Mouse (Mus musculus) limb, embryonic 15.5 days (tissue): Measurements from ENCODE around the gene Padi4. TPM values are rescaled to one million over a fixed set of nuclear protein-coding genes. Genes with fewer than 3 reads are reported as not detected.
A peak's percentile ranks its signal among the peaks of the same experiment; 100 is the strongest.

Experiments used
- ATAC-seq: fragments of 200-750 bp; cut with Nextera tagmentation; 2 replicates; pipeline ENCODE4 v1.8.0; 2017; ENCODE audit warnings: low read depth, moderate TSS enrichment; ENCODE audit not compliant: insufficient number of reproducible peaks, low FRiP score, low TSS enrichment
- H3K27ac ChIP-seq: fragments of 300-500 bp; sonication (generic); 2 replicates; pipeline ENCODE4 v1.5.1; 2015; ENCODE audit warnings: moderate library complexity, mild to moderate bottlenecking, inconsistent platforms
- H3K27me3 ChIP-seq: fragments of 300-500 bp; sonication (generic); 2 replicates; pipeline ENCODE4 v1.6.1; 2015; ENCODE audit warnings: inconsistent platforms
- H3K36me3 ChIP-seq: fragments of 300-500 bp; sonication (generic); 2 replicates; pipeline ENCODE4 v1.6.1; 2015; ENCODE audit warnings: inconsistent platforms
- H3K4me1 ChIP-seq: fragments of 300-500 bp; sonication (generic); 2 replicates; pipeline ENCODE4 v1.6.1; 2015; ENCODE audit warnings: inconsistent platforms
- H3K4me2 ChIP-seq: fragments of 300-500 bp; sonication (generic); 2 replicates; pipeline ENCODE4 v1.6.1; 2015; ENCODE audit warnings: mild to moderate bottlenecking, inconsistent platforms
- H3K4me3 ChIP-seq: fragments of 300-500 bp; sonication (generic); 2 replicates; pipeline ENCODE4 v1.5.1; 2015; ENCODE audit warnings: mild to moderate bottlenecking, inconsistent platforms
- H3K9ac ChIP-seq: fragments of 300-500 bp; sonication (generic); 2 replicates; pipeline ENCODE4 v1.6.1; 2015; ENCODE audit warnings: inconsistent platforms
- H3K9me3 ChIP-seq: fragments of 300-500 bp; sonication (generic); 2 replicates; pipeline ENCODE4 v1.6.1; 2016; ENCODE audit warnings: inconsistent platforms
- WGBS: fragments of 180-500 bp; shearing (Covaris S2); methylation state at CpG from one replicate; pipeline ENCODE4 v1.1.7; 2015; 5-methylcytosine and 5-hydroxymethylcytosine counted together
- polyA plus RNA-seq: library from polyadenylated mRNA; unstranded; fragments of >200 nt; fragmentation: Nextera tagmentation; extraction: Ambion mirVana; gene quantifications from 2 replicates; pipeline ENCODE4 v1.2.1, GENCODE M21; 2015

The Padi4 gene
- polyA plus RNA-seq, 1 experiment from 2014 or later: 0.56 TPM

- no peaks in the 10 kb centered on the region; the same call in 1 of the 2 replicates for H3K9me3 ChIP-seq
- 96% methylated on average over 9 of the region's 9 CpGs for WGBS
These were observed 10.4 kb upstream of the Padi4 start for GRCm38 (mm10) chr4:140784292-140784945.

GRCm38 (mm10) chr4:140782821-140783220, 8.8 kb upstream of the Padi4 start:
- 86% methylated on average over 9 of the region's 9 CpGs for WGBS
- H3K4me3 ChIP-seq: no peak overlapping the region
- peaks cover 2% of the 10 kb centered on the region; the same call in 1 of the 2 replicates for H3K4me1 ChIP-seq
- H3K36me3 ChIP-seq: no peaks in the 10 kb centered on the region
- H3K4me2 ChIP-seq: no peak overlapping the region
- H3K9ac ChIP-seq: no peak overlapping the region
- ATAC-seq: no peak
- no peaks in the 10 kb centered on the region; the same call in 1 of the 2 replicates for H3K9me3 ChIP-seq
- H3K27ac ChIP-seq: no peak overlapping the region
- no peaks in the 10 kb centered on the region for H3K27me3 ChIP-seq

More at GRCm38 (mm10) chr4:140784292-140784945, 10.4 kb upstream of the Padi4 start:
- Histone ChIP-seq H3K9ac (no peak overlapping the region), H3K27ac (no peak overlapping the region), H3K4me2 (no peak overlapping the region), H3K27me3 (no peaks in the 10 kb centered on the region), H3K4me3 (no peak overlapping the region), H3K4me1 (peaks cover 2% of the 10 kb centered on the region), H3K36me3 (no peaks in the 10 kb centered on the region)
- no peak for ATAC-seq

- Histone ChIP-seq H3K4me1 (peaks cover 2% of the 10 kb centered on the region; the same call in 1 of the 2 replicates), H3K9ac (no peak overlapping the region), H3K9me3 (no peaks in the 10 kb centered on the region), H3K27ac (no peak overlapping the region), H3K27me3 (no peaks in the 10 kb centered on the region), H3K4me3 (no peak overlapping the region), H3K4me2 (no peak overlapping the region), H3K36me3 (no peaks in the 10 kb centered on the region)
- no peak for ATAC-seq
- WGBS: 71% methylated on average over 14 of the region's 14 CpGs
These were observed 6.5 kb upstream of the Padi4 start for GRCm38 (mm10) chr4:140780507-140780906.

GRCm38 (mm10) chr4:140779803-140780397, 5.9 kb upstream of the Padi4 start:
- Histone ChIP-seq H3K27me3 (no peaks in the 10 kb centered on the region), H3K4me3 (no peak overlapping the region), H3K27ac (no peak overlapping the region), H3K9me3 (no peaks in the 10 kb centered on the region), H3K4me1 (peaks cover 2% of the 10 kb centered on the region; the same call in 1 of the 2 replicates), H3K4me2 (no peak overlapping the region), H3K36me3 (no peaks in the 10 kb centered on the region), H3K9ac (no peak overlapping the region)
- ATAC-seq: no peak; the same call in 1 of the 2 replicates
- WGBS: 50% methylated on average over 19 of the region's 19 CpGs

GRCm38 (mm10) chr4:140776623-140777022, 2.6 kb upstream of the Padi4 start:
- no peak overlapping the region for H3K9ac ChIP-seq
- no peaks in the 10 kb centered on the region for H3K9me3 ChIP-seq
- WGBS: 66% methylated on average over 13 of the region's 13 CpGs
- no peak overlapping the region for H3K27ac ChIP-seq
- H3K4me3 ChIP-seq: no peak overlapping the region
- H3K4me1 ChIP-seq: peaks cover 5% of the 10 kb centered on the region; the same call in 1 of the 2 replicates
- ATAC-seq: no peak
- H3K27me3 ChIP-seq: no peaks in the 10 kb centered on the region
- no peak overlapping the region for H3K4me2 ChIP-seq
- H3K36me3 ChIP-seq: no peaks in the 10 kb centered on the region

GRCm38 (mm10) chr4:140775876-140776275, 1.8 kb upstream of the Padi4 start:
- no peak for ATAC-seq
- Histone ChIP-seq H3K4me3 (no peak overlapping the region), H3K9me3 (no peaks in the 10 kb centered on the region), H3K27ac (no peak overlapping the region), H3K9ac (no peak overlapping the region), H3K27me3 (no peaks in the 10 kb centered on the region), H3K36me3 (no peaks in the 10 kb centered on the region), H3K4me2 (no peak overlapping the region), H3K4me1 (peaks cover 5% of the 10 kb centered on the region; the same call in 1 of the 2 replicates)
- WGBS: 80% methylated on average over 10 of the region's 10 CpGs

GRCm38 (mm10) chr4:140774893-140775292, 857 bp upstream of the Padi4 start:
- no peak overlapping the region for H3K4me2 ChIP-seq
- no peaks in the 10 kb centered on the region for H3K36me3 ChIP-seq
- no peak overlapping the region for H3K9ac ChIP-seq
- H3K27ac ChIP-seq: no peak overlapping the region
- no peaks in the 10 kb centered on the region for H3K9me3 ChIP-seq
- WGBS: 75% methylated on average over 9 of the region's 9 CpGs
- H3K4me1 ChIP-seq: peaks cover 10% of the 10 kb centered on the region
- no peaks in the 10 kb centered on the region for H3K27me3 ChIP-seq
- no peak overlapping the region for H3K4me3 ChIP-seq
- ATAC-seq: no peak

GRCm38 (mm10) chr4:140771091-140771490, 2.9 kb downstream of the Padi4 start:
- ATAC-seq: no peak
- H3K27ac ChIP-seq: no peak overlapping the region
- H3K27me3 ChIP-seq: no peaks in the 10 kb centered on the region
- no peak overlapping the region for H3K9ac ChIP-seq
- WGBS: 39% methylated on average over 4 of the region's 4 CpGs
- peaks cover 8% of the 10 kb centered on the region; the same call in 1 of the 2 replicates for H3K4me1 ChIP-seq
- H3K4me2 ChIP-seq: no peak overlapping the region
- H3K36me3 ChIP-seq: no peaks in the 10 kb centered on the region
- no peaks in the 10 kb centered on the region for H3K9me3 ChIP-seq
- no peak overlapping the region for H3K4me3 ChIP-seq

GRCm38 (mm10) chr4:140770433-140770832, 3.6 kb downstream of the Padi4 start:
- peak overlapping the region; percentile 39 for H3K4me2 ChIP-seq
- 15% methylated on average over 13 of the region's 13 CpGs for WGBS
- no peak for ATAC-seq
- H3K36me3 ChIP-seq: no peaks in the 10 kb centered on the region
- H3K9ac ChIP-seq: no peak overlapping the region
- peaks cover 8% of the 10 kb centered on the region; the same call in 1 of the 2 replicates for H3K4me1 ChIP-seq
- no peak overlapping the region for H3K27ac ChIP-seq
- H3K4me3 ChIP-seq: peak overlapping the region; percentile 31
- H3K27me3 ChIP-seq: no peaks in the 10 kb centered on the region
- H3K9me3 ChIP-seq: no peaks in the 10 kb centered on the region

- no peak overlapping the region for H3K27ac ChIP-seq
- no peaks in the 10 kb centered on the region for H3K9me3 ChIP-seq
- H3K27me3 ChIP-seq: no peaks in the 10 kb centered on the region
- 77% methylated on average over 5 of the region's 5 CpGs for WGBS
- H3K36me3 ChIP-seq: no peaks in the 10 kb centered on the region
- peaks cover 5% of the 10 kb centered on the region; the same call in 1 of the 2 replicates for H3K4me1 ChIP-seq
- no peak overlapping the region for H3K4me2 ChIP-seq
- no peak overlapping the region for H3K9ac ChIP-seq
- ATAC-seq: no peak
- H3K4me3 ChIP-seq: no peak overlapping the region
These were observed 5.1 kb downstream of the Padi4 start for GRCm38 (mm10) chr4:140768973-140769372.

- no peak overlapping the region for H3K9ac ChIP-seq
- peaks cover 5% of the 10 kb centered on the region; the same call in 1 of the 2 replicates for H3K4me1 ChIP-seq
These were observed 8.1 kb downstream of the Padi4 start for GRCm38 (mm10) chr4:140765936-140766335.

GRCm38 (mm10) chr4:140763158-140763557, 10.9 kb downstream of the Padi4 start:
- peak; percentile 31; the same call in 1 of the 2 replicates for ATAC-seq
- no peaks in the 10 kb centered on the region for H3K27me3 ChIP-seq
- no peak overlapping the region for H3K27ac ChIP-seq
- H3K4me2 ChIP-seq: no peak overlapping the region
- no peaks in the 10 kb centered on the region for H3K9me3 ChIP-seq
- WGBS: 14% methylated on average over 9 of the region's 9 CpGs
- H3K36me3 ChIP-seq: no peaks in the 10 kb centered on the region
- no peak overlapping the region for H3K9ac ChIP-seq
- H3K4me1 ChIP-seq: no peaks in the 10 kb centered on the region
- H3K4me3 ChIP-seq: no peak overlapping the region

More at GRCm38 (mm10) chr4:140765936-140766335, 8.1 kb downstream of the Padi4 start:
- ATAC-seq: no peak
- Histone ChIP-seq H3K9me3 (no peaks in the 10 kb centered on the region), H3K4me2 (no peak overlapping the region), H3K27ac (no peak overlapping the region), H3K36me3 (no peaks in the 10 kb centered on the region), H3K27me3 (no peaks in the 10 kb centered on the region), H3K4me3 (no peak overlapping the region)
- 74% methylated on average over 3 of the region's 3 CpGs for WGBS
